Mouse (Mus musculus): ENCODE measurements around the gene Tifa. TPM values are rescaled to one million over a fixed set of nuclear protein-coding genes. Genes with fewer than 3 reads are reported as not detected.

The Tifa gene
- total and polyA plus RNA-seq, 2 experiments from 2014 or later = 1.4 to 2.6 TPM

DNA sequence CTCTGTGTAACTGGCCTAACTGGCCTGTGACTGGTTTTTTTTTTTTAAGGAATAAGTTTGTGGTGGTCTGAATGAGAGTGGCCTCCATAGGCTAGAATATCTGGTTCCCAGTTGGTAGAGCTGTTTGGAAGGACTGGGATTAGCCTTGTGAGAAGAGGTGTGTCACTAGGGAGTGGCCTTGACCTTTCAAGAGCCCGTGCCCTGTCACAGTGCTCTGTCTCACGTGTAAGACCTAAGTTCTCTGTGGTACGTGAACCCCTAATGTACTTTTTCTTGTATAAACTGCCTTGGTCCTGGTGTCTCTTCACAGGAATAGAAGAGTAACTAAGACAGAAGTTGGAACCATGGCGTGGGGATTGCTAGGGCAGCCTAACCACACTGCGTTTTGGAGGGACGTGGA is 16.4 kb downstream of the Tifa start:
- H3K27ac ChIP-seq (ENCODE audit: low read depth, low read length) = no peak overlapping the region
- DNase-seq (ENCODE audit: low spot score) (no peak), ATAC-seq (ENCODE audit: low FRiP score) (no peak)
- H3K9ac ChIP-seq (replicated peaks; ENCODE audit: low read length, poor library complexity, severe bottlenecking) = no peak overlapping the region
- no peaks in the 10 kb centered on the region for H3K4me1 ChIP-seq (ENCODE audit: insufficient read depth, low read length)
- H3K4me2 ChIP-seq (ENCODE audit: low read depth, low read length, poor library complexity, severe bottlenecking) = no peak overlapping the region
- H3K9me3 ChIP-seq (ENCODE audit: low read length) = no peaks in the 10 kb centered on the region
- no peak for TF ChIP-seq CTCF (IDR thresholded peaks at IDR 0.05)
- H3K36me3 ChIP-seq (ENCODE audit: insufficient read depth, low read length) = peaks cover 29% of the 10 kb centered on the region
- H3K27me3 ChIP-seq (ENCODE audit: insufficient read depth, low read length) = no peaks in the 10 kb centered on the region
- no peak overlapping the region for H3K4me3 ChIP-seq (ENCODE audit: low read depth, low read length)
- 95% methylated on average over 6 of the region's 6 CpGs for WGBS

DNA sequence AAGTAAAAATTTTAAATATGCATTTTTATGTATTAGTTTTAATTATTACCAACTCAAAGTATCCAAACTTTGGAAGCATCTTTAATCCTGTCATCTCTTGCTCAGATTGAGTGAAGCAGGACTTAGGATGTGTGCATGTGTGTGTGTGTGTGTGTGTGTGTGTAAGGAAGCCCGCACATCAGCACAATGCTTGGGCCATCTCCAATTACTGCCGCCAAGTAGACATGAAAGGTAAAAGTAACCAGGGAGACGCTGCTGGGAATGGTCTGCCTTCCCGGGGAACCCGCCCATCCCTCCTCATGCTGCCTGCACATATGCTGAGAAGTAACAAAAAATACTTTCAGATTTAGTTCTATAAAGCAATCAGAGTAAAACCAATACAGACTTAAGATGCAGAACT is 18.2 kb downstream of the Tifa start:
- Histone ChIP-seq H3K9me3 (ENCODE audit: low read length) (no peaks in the 10 kb centered on the region), H3K4me1 (ENCODE audit: insufficient read depth, low read length) (no peaks in the 10 kb centered on the region), H3K4me2 (ENCODE audit: low read depth, low read length, poor library complexity, severe bottlenecking) (no peak overlapping the region), H3K27me3 (ENCODE audit: insufficient read depth, low read length) (no peaks in the 10 kb centered on the region), H3K27ac (ENCODE audit: low read depth, low read length) (no peak overlapping the region), H3K4me3 (ENCODE audit: low read depth, low read length) (no peak overlapping the region), H3K9ac (replicated peaks; ENCODE audit: low read length, poor library complexity, severe bottlenecking) (no peak overlapping the region), H3K36me3 (ENCODE audit: insufficient read depth, low read length) (peaks cover 33% of the 10 kb centered on the region)
- no peak for ATAC-seq (ENCODE audit: low FRiP score)
- no peak for DNase-seq (ENCODE audit: low spot score)
- no peak for TF ChIP-seq CTCF (IDR thresholded peaks at IDR 0.05)
- 50% methylated on average over 5 of the region's 5 CpGs for WGBS

DNA sequence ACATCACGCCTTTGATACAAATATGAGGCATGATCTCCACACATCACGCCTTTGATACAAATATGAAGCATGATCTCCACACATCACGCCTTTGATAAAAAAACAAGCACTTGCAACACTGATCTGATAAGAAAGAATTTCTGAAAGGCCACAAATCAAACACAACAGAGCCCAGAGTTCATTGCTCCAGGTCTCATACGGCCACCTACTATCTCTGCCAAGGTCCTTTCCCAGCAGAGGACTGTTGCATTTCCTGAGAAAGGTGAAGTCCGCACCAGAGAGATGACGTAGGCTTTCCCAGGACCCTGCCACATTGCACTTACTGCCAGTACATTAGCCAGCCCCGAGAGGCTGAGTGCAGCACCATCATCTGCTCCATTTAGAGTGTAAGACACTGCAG is 19.5 kb downstream of the Tifa start:
- no peak overlapping the region for H3K27ac ChIP-seq (ENCODE audit: low read depth, low read length)
- no peak for TF ChIP-seq CTCF (IDR thresholded peaks at IDR 0.05)
- H3K4me1 ChIP-seq (ENCODE audit: insufficient read depth, low read length) = no peaks in the 10 kb centered on the region
- WGBS = 92% methylated on average over 7 of the region's 7 CpGs
- ATAC-seq (ENCODE audit: low FRiP score) (no peak), DNase-seq (ENCODE audit: low spot score) (no peak)
- no peak overlapping the region for H3K4me3 ChIP-seq (ENCODE audit: low read depth, low read length)
- H3K27me3 ChIP-seq (ENCODE audit: insufficient read depth, low read length) = no peaks in the 10 kb centered on the region
- no peak overlapping the region for H3K4me2 ChIP-seq (ENCODE audit: low read depth, low read length, poor library complexity, severe bottlenecking)
- H3K9me3 ChIP-seq (ENCODE audit: low read length) = no peaks in the 10 kb centered on the region
- peaks cover 39% of the 10 kb centered on the region for H3K36me3 ChIP-seq (ENCODE audit: insufficient read depth, low read length)
- H3K9ac ChIP-seq (replicated peaks; ENCODE audit: low read length, poor library complexity, severe bottlenecking) = no peak overlapping the region

DNA sequence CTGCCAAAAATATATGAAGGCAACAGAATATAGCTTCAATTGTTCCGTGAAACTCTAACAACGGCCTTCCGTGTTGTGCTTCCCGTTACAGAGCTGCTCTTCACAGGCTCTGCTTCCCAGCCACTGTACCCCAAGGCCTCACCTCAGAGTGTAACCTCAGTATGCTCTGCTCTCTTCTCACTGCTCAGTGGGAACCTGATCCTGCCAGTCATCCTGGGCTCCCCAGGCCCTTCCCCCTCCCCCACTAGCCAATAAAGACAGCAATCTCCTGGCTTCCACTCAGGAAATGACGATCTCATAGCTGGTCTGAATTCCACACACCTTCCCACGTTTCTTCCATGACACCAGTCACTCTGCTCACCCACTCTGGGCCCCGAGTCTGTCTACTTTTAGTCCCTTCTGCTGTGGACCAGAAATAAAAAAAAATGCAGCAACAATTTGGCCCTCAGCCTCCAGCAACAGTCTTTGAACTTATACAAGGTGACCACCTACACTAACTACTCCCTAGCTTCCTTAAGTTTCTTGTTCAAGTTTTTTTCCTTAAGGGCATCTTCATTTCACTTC is 27.6 kb downstream of the Tifa start:
- TF ChIP-seq CTCF (IDR thresholded peaks at IDR 0.05) = no peak
- Histone ChIP-seq H3K9me3 (ENCODE audit: low read length) (no peaks in the 10 kb centered on the region), H3K27me3 (ENCODE audit: insufficient read depth, low read length) (no peaks in the 10 kb centered on the region)

DNA sequence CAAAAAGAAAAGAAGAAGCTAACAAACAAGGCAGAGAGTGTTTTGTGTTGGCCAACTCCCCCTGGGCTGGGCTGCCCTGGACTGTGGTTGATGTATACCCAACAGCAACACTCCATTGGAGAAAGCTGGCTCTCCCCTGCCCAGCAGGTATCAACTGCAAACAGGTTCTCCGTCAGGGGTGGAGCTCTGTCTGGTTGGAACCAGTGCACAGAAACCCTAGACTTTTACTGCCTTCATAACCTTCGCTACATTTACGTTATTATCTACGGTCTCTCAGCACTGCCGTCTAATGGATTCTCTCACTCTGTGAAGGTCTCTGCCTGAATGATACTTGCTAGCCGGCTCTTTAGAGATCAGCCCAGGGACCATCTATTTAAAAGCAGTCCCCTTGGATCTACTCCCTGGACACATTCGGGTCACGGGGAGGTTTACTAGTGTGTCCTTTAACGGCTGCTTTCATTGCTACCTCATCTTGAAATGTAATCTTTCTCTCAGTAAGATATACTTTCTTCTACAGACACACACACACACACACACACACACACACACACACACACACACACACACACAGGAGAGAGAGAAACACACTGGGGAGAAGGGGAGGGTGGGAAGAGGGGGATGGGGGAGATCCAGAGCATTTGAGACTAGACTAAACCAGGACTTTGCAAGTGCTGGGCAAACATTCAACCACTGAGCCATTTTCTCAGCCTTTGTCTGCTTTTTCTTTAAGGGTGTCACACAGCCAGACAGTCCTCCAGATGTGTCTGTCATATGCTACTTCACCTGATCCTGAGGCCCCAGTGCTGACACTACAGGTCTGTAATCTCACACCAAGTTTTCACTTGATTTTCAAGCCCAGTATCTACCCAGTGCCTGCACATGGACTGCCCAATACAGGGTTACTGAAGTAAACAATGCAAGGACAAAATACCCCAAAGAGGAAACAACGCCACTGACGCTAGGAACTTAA is 29.4 kb downstream of the Tifa start:
- Histone ChIP-seq H3K4me2 (ENCODE audit: low read depth, low read length, poor library complexity, severe bottlenecking) (no peak overlapping the region), H3K9me3 (ENCODE audit: low read length) (no peaks in the 10 kb centered on the region), H3K4me3 (ENCODE audit: low read depth, low read length) (no peak overlapping the region), H3K9ac (replicated peaks; ENCODE audit: low read length, poor library complexity, severe bottlenecking) (no peak overlapping the region), H3K27ac (ENCODE audit: low read depth, low read length) (no peak overlapping the region), H3K4me1 (ENCODE audit: insufficient read depth, low read length) (no peaks in the 10 kb centered on the region), H3K36me3 (ENCODE audit: insufficient read depth, low read length) (peaks cover 29% of the 10 kb centered on the region), H3K27me3 (ENCODE audit: insufficient read depth, low read length) (no peaks in the 10 kb centered on the region)
- no peak for TF ChIP-seq CTCF (IDR thresholded peaks at IDR 0.05)
- 86% methylated on average over 11 of the region's 11 CpGs for WGBS
- ATAC-seq (ENCODE audit: low FRiP score) = no peak
- no peak for DNase-seq (ENCODE audit: low spot score)

More for the DNA sequence above, 27.6 kb downstream of the Tifa start:
- Histone ChIP-seq H3K36me3 (ENCODE audit: insufficient read depth, low read length) (peaks cover 33% of the 10 kb centered on the region), H3K4me3 (ENCODE audit: low read depth, low read length) (no peak overlapping the region), H3K27ac (ENCODE audit: low read depth, low read length) (no peak overlapping the region), H3K4me1 (ENCODE audit: insufficient read depth, low read length) (no peaks in the 10 kb centered on the region), H3K4me2 (ENCODE audit: low read depth, low read length, poor library complexity, severe bottlenecking) (no peak overlapping the region), H3K9ac (replicated peaks; ENCODE audit: low read length, poor library complexity, severe bottlenecking) (no peak overlapping the region)
- 84% methylated on average over 7 of the region's 7 CpGs for WGBS
- ATAC-seq (ENCODE audit: low FRiP score) = no peak
- no peak for DNase-seq (ENCODE audit: low spot score)

DNA sequence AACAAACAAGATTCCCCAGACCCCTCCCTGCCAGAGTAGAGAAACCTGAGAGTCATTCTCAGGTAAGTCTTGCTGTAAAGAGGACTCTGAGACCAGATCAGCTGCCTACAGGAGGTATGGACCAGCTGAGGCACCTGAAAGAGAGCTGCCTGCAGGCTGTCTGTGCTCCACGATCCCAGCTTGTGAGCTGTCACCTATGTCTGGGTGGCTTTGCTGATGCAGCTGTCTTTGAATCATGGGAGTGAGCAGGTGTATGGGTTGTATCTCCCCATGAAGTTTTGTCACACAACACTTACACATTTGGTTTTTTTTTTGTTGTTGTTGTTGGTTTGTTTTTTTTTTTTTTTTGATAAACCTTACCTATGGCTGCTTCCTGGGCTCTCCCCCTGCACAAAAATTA is 30.8 kb downstream of the Tifa start:
- DNase-seq (ENCODE audit: low spot score) (no peak), ATAC-seq (ENCODE audit: low FRiP score) (no peak)
- H3K4me3 ChIP-seq (ENCODE audit: low read depth, low read length) = no peak overlapping the region
- 93% methylated on average over 1 of the region's 1 CpGs for WGBS
- no peak overlapping the region for H3K4me2 ChIP-seq (ENCODE audit: low read depth, low read length, poor library complexity, severe bottlenecking)
- TF ChIP-seq CTCF (IDR thresholded peaks at IDR 0.05) = no peak
- peaks cover 29% of the 10 kb centered on the region for H3K36me3 ChIP-seq (ENCODE audit: insufficient read depth, low read length)
- H3K4me1 ChIP-seq (ENCODE audit: insufficient read depth, low read length) = no peaks in the 10 kb centered on the region
- H3K9ac ChIP-seq (replicated peaks; ENCODE audit: low read length, poor library complexity, severe bottlenecking) = no peak overlapping the region
- no peaks in the 10 kb centered on the region for H3K9me3 ChIP-seq (ENCODE audit: low read length)
- no peaks in the 10 kb centered on the region for H3K27me3 ChIP-seq (ENCODE audit: insufficient read depth, low read length)
- H3K27ac ChIP-seq (ENCODE audit: low read depth, low read length) = no peak overlapping the region

All from midbrain, postnatal 0 days (tissue).